Mouse (Mus musculus): ENCODE results near the gene Clcn2. TPM values are rescaled to one million over a fixed set of nuclear protein-coding genes. Genes with fewer than 3 reads are reported as not detected.
"Not testable (repeated sequence)": the region's sequence is repeated elsewhere in the genome, so short reads cannot be mapped to it uniquely, and the experiment has no call there.

The Clcn2 gene
- total RNA-seq, 2 experiments from 2014 or later: 0.49 to 1.4 TPM

DNA sequence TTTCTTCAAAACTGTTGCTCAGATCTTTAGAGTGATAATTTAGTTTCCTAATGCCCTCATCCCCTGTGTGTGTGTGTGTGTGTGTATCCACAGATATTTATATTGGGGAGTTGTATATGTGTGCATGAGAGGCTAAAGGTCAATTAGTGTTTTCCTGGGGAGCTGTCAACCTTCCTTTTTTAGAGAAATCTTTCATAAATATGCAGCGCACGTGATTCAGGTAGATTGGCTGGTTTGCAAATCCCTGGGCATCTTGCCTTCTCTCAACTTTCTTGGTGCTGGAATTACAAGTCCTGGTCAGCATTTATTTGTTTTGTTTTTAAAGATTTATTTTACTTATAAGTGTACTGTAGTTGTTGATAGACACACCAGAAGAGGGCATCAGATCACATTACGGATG, 47.3 kb downstream of the Clcn2 start:
- no peak for ATAC-seq (ENCODE audit: poor library complexity, severe bottlenecking)

DNA sequence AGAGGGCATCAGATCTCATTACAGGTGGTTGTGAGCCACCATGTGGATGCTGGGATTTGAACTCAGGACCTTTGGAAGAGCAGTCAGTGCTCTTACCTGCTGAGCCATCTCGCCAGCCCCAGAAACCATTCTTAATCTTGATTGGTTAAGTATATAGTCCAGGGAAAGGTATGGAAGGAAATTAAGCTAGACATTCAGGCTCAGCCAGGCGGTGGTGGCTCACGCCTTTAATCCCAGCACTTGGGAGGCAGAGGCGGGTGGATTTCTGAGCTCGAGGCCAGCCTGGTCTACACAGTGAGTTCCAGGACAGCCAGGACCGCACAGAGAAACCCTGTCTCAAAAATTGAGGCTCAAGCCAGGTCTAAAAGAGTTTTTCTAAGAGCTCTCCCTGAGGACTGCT, 49.5 kb downstream of the Clcn2 start, which contains the start of gene Eif4g1:
TSS of gene Eif4g1 (plus strand) at position 301 of the 400 bp plus-strand sequence.
- not testable (repeated sequence) for ATAC-seq (ENCODE audit: poor library complexity, severe bottlenecking)

DNA sequence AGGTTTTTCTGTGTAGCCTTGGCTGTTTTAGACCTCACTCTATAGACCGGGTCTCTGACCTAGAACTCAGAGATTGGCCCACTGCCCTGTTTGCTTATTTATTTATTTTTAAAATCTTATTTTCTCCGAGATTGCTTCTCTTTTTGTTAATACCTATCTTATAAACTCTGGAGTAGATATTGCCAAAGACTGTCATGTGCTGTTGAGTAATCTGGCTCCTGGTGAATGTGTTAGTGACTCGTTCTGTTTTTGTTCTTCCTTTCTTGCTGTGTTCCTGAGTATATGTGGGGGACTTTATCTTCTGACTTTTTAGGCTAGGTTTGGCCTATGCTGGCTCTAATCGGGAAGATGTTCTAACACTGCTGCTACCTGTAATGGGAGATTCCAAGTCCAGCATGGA, 59.9 kb downstream of the Clcn2 start:
- ATAC-seq (ENCODE audit: poor library complexity, severe bottlenecking): no peak

DNA sequence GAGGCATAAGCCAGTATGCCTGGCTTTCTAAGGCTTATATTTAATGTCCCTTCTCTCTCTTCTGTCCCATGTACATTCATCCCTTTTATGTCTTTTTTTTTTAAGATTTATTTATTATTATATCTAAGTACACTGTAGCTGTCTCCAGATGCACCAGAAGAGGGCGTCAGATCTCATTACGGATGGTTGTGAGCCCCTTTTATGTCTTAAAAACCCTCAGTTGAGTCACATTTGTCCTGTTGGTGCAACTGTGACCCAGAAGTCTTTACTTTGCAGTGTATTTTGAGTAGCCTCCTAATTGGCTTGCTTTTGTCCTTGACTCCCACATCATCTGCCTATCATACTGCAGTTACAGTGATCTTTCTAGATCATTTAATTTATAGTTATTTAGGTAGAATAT, 64.2 kb downstream of the Clcn2 start:
- no peak for ATAC-seq (ENCODE audit: poor library complexity, severe bottlenecking)

Other genes starting within 250 kb of the Clcn2 start
- gene Eif2b5, start 218.9 kb downstream of the Clcn2 start, total RNA-seq (2015): 30.1 and 31.6 TPM in 2 replicates
- gene Eif2b5, start 218.9 kb downstream of the Clcn2 start, total RNA-seq (2017): 43.1 and 46.1 TPM in 2 replicates
- 21.9 and 22.4 TPM in 2 replicates for gene Dvl3, start 200.8 kb downstream of the Clcn2 start, total RNA-seq (2015)
- 2.6 and 4.2 TPM in 2 replicates for gene Dvl3, start 200.8 kb downstream of the Clcn2 start, total RNA-seq (2017)
- gene Ap2m1, start 182.3 kb downstream of the Clcn2 start, total RNA-seq (2015): 287 and 332 TPM in 2 replicates
- gene Ap2m1, start 182.3 kb downstream of the Clcn2 start, total RNA-seq (2017): 207 and 242 TPM in 2 replicates
- gene Abcf3, start 169.2 kb downstream of the Clcn2 start, total RNA-seq (2015): 15.4 and 21.7 TPM in 2 replicates
- 27.5 and 32.1 TPM in 2 replicates for gene Abcf3, start 169.2 kb downstream of the Clcn2 start, total RNA-seq (2017)
- not detected in 2 replicates for gene Vwa5b2, start 128.3 kb downstream of the Clcn2 start, total RNA-seq (2015)
- not detected in 2 replicates for gene Vwa5b2, start 128.3 kb downstream of the Clcn2 start, total RNA-seq (2017)
- gene Eef1akmt4, start 106.2 kb downstream of the Clcn2 start, total RNA-seq (2015): 12.1 and 12.2 TPM in 2 replicates
- 1.9 and 3.7 TPM in 2 replicates for gene Eef1akmt4, start 106.2 kb downstream of the Clcn2 start, total RNA-seq (2017)
- gene Gm49333, start 106.1 kb downstream of the Clcn2 start, total RNA-seq (2015): not detected in 2 replicates
- gene Gm49333, start 106.1 kb downstream of the Clcn2 start, total RNA-seq (2017): not detected in 2 replicates
- gene Alg3, start 106.0 kb downstream of the Clcn2 start, total RNA-seq (2015): 15.3 and 21.9 TPM in 2 replicates
- gene Alg3, start 106.0 kb downstream of the Clcn2 start, total RNA-seq (2017): 7.4 and 10.7 TPM in 2 replicates
- 0.29 and 0.32 TPM in 2 replicates for gene Camk2n2, start 96.5 kb downstream of the Clcn2 start, total RNA-seq (2015)
- 0.95 TPM in 1 of 2 replicates, not detected in the other for gene Camk2n2, start 96.5 kb downstream of the Clcn2 start, total RNA-seq (2017)
- gene Ece2, start 87.9 kb downstream of the Clcn2 start, total RNA-seq (2015): not detected in 2 replicates
- gene Ece2, start 87.9 kb downstream of the Clcn2 start, total RNA-seq (2017): not detected in 2 replicates
- 88.9 and 92.4 TPM in 2 replicates for gene Psmd2, start 66.1 kb downstream of the Clcn2 start, total RNA-seq (2015)
- 134 and 172 TPM in 2 replicates for gene Psmd2, start 66.1 kb downstream of the Clcn2 start, total RNA-seq (2017)
- gene Eif4g1, start 49.4 kb downstream of the Clcn2 start, total RNA-seq (2015): 117 and 119 TPM in 2 replicates
- gene Eif4g1, start 49.4 kb downstream of the Clcn2 start, total RNA-seq (2017): 159 and 160 TPM in 2 replicates
- gene Fam131a, start 24.5 kb downstream of the Clcn2 start, total RNA-seq (2015): 0.09 and 0.33 TPM in 2 replicates
- gene Fam131a, start 24.5 kb downstream of the Clcn2 start, total RNA-seq (2017): 0.16 and 0.55 TPM in 2 replicates
- 34.7 and 36.7 TPM in 2 replicates for gene Polr2h, start 81 bp downstream of the Clcn2 start, total RNA-seq (2015)
- gene Polr2h, start 81 bp downstream of the Clcn2 start, total RNA-seq (2017): 27.8 and 29.2 TPM in 2 replicates
- not detected in 2 replicates for gene Chrd, start 15.4 kb upstream of the Clcn2 start, total RNA-seq (2015)
- not detected in 2 replicates for gene Chrd, start 15.4 kb upstream of the Clcn2 start, total RNA-seq (2017)
- gene Thpo, start 16.8 kb upstream of the Clcn2 start, total RNA-seq (2015): not detected in 2 replicates
- gene Thpo, start 16.8 kb upstream of the Clcn2 start, total RNA-seq (2017): not detected in 2 replicates